Mouse (Mus musculus): Measurements from ENCODE around the gene Surf2. TPM values are rescaled to one million over a fixed set of nuclear protein-coding genes. Genes with fewer than 3 reads are reported as not detected.

Gene Surf2
- total and polyA plus RNA-seq, 2 experiments from 2014 or later: 9.7 to 29.0 TPM

DNA sequence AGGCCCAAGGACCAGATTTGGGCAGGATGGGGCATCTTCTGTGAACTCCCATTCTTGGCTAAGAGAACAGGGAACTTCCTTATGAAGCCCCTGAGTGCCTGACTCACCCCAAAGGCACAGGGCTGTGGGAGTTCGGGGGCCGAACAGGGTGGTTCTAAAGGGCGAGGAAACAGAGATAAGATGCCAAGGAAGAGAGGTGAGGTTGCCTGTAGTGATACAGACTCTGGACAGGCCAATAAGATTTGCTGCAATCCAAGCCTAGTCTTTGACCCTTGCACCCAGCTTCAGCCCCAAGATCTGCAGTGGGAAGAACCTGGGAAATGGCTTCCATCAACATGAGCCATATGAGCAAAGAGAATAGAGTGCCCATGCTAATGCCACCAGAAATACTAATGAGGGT lies 27.1 kb downstream of the Surf2 start:
- ATAC-seq (ENCODE audit: insufficient read depth, low read depth) (no peak), DNase-seq (ENCODE audit: low spot score) (no peak)
- H3K36me3 ChIP-seq (replicated peaks; ENCODE audit: control insufficient read depth, insufficient read depth, low read length): no peaks in the 10 kb centered on the region; the same call in 1 of the 2 replicates
- WGBS: 54% methylated on average over 3 of the region's 3 CpGs
- no peak overlapping the region for H3K9ac ChIP-seq (replicated peaks; ENCODE audit: low read depth, low read length)
- H3K9me3 ChIP-seq (replicated peaks; ENCODE audit: control insufficient read depth, low read length): no peaks in the 10 kb centered on the region
- no peaks in the 10 kb centered on the region for H3K27me3 ChIP-seq (ENCODE audit: control insufficient read depth, insufficient read depth, low read length)
- H3K4me3 ChIP-seq (ENCODE audit: low read depth, low read length): no peak overlapping the region
- no peaks in the 10 kb centered on the region for H3K4me1 ChIP-seq (ENCODE audit: control insufficient read depth, insufficient read depth)
- H3K27ac ChIP-seq (ENCODE audit: low read depth): no peak overlapping the region
- no peak for TF ChIP-seq EP300 (IDR thresholded peaks at IDR 0.05; ENCODE audit: low read depth)
- H3K4me2 ChIP-seq (ENCODE audit: low read depth, low read length): no peak overlapping the region

DNA sequence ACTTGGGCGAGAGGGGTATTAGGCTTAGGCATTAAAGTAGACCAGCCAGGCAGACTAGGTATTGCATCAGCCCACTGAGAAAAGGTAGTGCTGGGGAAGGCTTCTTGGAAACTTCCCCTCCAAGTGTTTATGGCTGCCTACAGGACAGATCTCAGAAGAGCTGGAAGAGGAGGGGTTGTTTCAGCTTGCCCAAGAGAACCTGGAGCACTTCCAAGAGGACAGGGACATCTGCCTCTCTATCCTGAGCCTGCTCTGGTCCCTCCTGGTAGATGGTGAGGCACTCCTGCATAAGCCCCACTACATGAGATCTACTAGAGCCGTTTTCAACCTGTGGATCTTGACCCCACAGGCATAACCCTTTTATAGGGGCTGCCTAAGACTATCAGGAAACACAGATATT lies 34.2 kb downstream of the Surf2 start:
- ATAC-seq (ENCODE audit: insufficient read depth, low read depth) (no peak), DNase-seq (ENCODE audit: low spot score) (no peak)
- H3K4me3 ChIP-seq (ENCODE audit: low read depth, low read length): no peak overlapping the region
- H3K4me2 ChIP-seq (ENCODE audit: low read depth, low read length): no peak overlapping the region
- no peak overlapping the region for H3K27ac ChIP-seq (ENCODE audit: low read depth)
- no peak for TF ChIP-seq EP300 (IDR thresholded peaks at IDR 0.05; ENCODE audit: low read depth)
- no peak for TF ChIP-seq CTCF (IDR thresholded peaks at IDR 0.05; ENCODE audit: low read depth)
- 82% methylated on average over 2 of the region's 2 CpGs for WGBS
- H3K27me3 ChIP-seq (ENCODE audit: control insufficient read depth, insufficient read depth, low read length): no peaks in the 10 kb centered on the region
- no peaks in the 10 kb centered on the region for H3K9me3 ChIP-seq (replicated peaks; ENCODE audit: control insufficient read depth, low read length)
- peaks cover 39% of the 10 kb centered on the region for H3K36me3 ChIP-seq (replicated peaks; ENCODE audit: control insufficient read depth, insufficient read depth, low read length)
- H3K4me1 ChIP-seq (ENCODE audit: control insufficient read depth, insufficient read depth): no peaks in the 10 kb centered on the region
- no peak overlapping the region for H3K9ac ChIP-seq (replicated peaks; ENCODE audit: low read depth, low read length)

DNA sequence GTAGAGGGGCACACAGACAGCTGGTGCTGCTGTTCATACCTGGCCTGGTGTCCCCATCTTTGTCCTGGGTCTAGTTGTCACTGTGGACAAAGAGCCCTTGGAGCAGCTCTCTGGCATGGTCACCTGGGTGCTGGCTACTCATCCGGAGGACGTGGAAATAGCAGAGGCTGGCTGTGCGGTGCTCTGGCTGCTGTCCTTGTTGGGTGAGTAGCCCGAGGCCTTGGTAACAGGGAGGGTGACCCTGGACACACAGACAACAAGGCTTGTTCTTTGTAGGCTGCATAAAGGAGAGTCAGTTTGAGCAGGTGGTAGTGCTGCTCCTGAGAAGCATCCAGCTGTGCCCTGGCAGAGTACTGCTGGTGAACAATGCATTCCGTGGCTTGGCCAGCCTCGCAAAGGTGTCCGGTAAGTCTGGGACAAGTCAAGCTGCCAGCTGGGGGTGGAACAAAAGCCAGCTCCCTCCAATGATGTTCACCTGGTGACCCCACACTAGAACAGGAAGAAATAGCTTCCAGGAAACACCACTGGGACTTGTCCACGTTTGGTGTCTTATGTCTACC lies 35.3 kb downstream of the Surf2 start:
- H3K36me3 ChIP-seq (replicated peaks; ENCODE audit: control insufficient read depth, insufficient read depth, low read length): peaks cover 49% of the 10 kb centered on the region
- H3K4me2 ChIP-seq (ENCODE audit: low read depth, low read length): no peak overlapping the region
- H3K4me1 ChIP-seq (ENCODE audit: control insufficient read depth, insufficient read depth): no peaks in the 10 kb centered on the region
- no peak overlapping the region for H3K27ac ChIP-seq (ENCODE audit: low read depth)
- 86% methylated on average over 8 of the region's 8 CpGs for WGBS
- H3K9me3 ChIP-seq (replicated peaks; ENCODE audit: control insufficient read depth, low read length): no peaks in the 10 kb centered on the region
- ATAC-seq (ENCODE audit: insufficient read depth, low read depth): no peak
- H3K4me3 ChIP-seq (ENCODE audit: low read depth, low read length): no peak overlapping the region
- H3K9ac ChIP-seq (replicated peaks; ENCODE audit: low read depth, low read length): no peak overlapping the region
- H3K27me3 ChIP-seq (ENCODE audit: control insufficient read depth, insufficient read depth, low read length): no peaks in the 10 kb centered on the region
- DNase-seq (ENCODE audit: low spot score): no peak
- TF ChIP-seq CTCF (IDR thresholded peaks at IDR 0.05; ENCODE audit: low read depth) (no peak), EP300 (IDR thresholded peaks at IDR 0.05; ENCODE audit: low read depth) (no peak)

DNA sequence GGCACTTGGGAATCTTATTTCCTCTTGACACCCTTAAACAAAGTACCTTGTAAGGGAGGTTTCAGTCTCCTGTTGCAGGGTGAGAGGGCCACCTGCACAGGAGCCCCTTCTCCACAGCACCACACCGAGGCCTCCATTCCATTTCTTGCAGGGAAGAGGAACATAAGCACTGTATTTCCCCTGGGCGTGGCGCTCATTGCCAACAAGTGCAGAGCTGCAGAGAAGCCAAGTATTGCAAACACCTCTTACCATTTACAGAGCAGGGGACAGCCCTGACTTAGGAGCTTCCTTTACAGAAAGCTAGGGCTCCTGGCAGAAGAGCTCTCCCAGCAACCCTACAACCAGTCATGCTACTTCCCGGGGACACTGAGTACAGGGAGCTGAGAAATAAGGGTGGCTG lies 36.0 kb downstream of the Surf2 start:
- WGBS: 90% methylated on average over 4 of the region's 4 CpGs
- Histone ChIP-seq H3K4me2 (ENCODE audit: low read depth, low read length) (no peak overlapping the region), H3K27ac (ENCODE audit: low read depth) (no peak overlapping the region), H3K36me3 (replicated peaks; ENCODE audit: control insufficient read depth, insufficient read depth, low read length) (peaks cover 54% of the 10 kb centered on the region), H3K27me3 (ENCODE audit: control insufficient read depth, insufficient read depth, low read length) (no peaks in the 10 kb centered on the region), H3K4me1 (ENCODE audit: control insufficient read depth, insufficient read depth) (no peaks in the 10 kb centered on the region), H3K4me3 (ENCODE audit: low read depth, low read length) (no peak overlapping the region), H3K9ac (replicated peaks; ENCODE audit: low read depth, low read length) (no peak overlapping the region), H3K9me3 (replicated peaks; ENCODE audit: control insufficient read depth, low read length) (no peaks in the 10 kb centered on the region)
- ATAC-seq (ENCODE audit: insufficient read depth, low read depth) (no peak), DNase-seq (ENCODE audit: low spot score) (no peak)
- TF ChIP-seq CTCF (IDR thresholded peaks at IDR 0.05; ENCODE audit: low read depth) (no peak), EP300 (IDR thresholded peaks at IDR 0.05; ENCODE audit: low read depth) (no peak)

DNA sequence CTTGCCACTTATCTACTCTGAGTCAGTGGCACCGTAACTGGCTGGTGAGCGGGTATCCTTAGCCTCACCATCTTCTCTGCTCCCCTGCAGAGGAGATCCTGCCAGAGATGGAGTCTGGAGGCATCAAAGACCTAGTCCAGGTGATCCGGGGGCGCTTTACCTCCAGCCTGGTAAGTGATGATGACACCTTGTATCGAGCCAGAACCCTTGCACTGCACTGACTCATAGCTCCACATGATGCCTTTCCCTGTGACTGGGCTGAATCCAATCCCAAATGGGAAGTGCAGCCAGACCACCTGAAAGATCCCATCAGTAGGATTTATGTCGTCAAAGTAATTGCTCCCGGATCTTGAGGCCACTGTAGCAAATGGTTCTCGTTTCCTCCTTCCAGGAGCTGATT lies 36.7 kb downstream of the Surf2 start:
- no peak overlapping the region for H3K27ac ChIP-seq (ENCODE audit: low read depth)
- H3K4me2 ChIP-seq (ENCODE audit: low read depth, low read length): no peak overlapping the region
- WGBS: 79% methylated on average over 8 of the region's 8 CpGs
- DNase-seq (ENCODE audit: low spot score) (no peak), ATAC-seq (ENCODE audit: insufficient read depth, low read depth) (no peak)
- no peaks in the 10 kb centered on the region for H3K9me3 ChIP-seq (replicated peaks; ENCODE audit: control insufficient read depth, low read length)
- no peak overlapping the region for H3K4me3 ChIP-seq (ENCODE audit: low read depth, low read length)
- peaks cover 60% of the 10 kb centered on the region for H3K36me3 ChIP-seq (replicated peaks; ENCODE audit: control insufficient read depth, insufficient read depth, low read length)
- no peak for TF ChIP-seq EP300 (IDR thresholded peaks at IDR 0.05; ENCODE audit: low read depth)
- no peak for TF ChIP-seq CTCF (IDR thresholded peaks at IDR 0.05; ENCODE audit: low read depth)
- no peaks in the 10 kb centered on the region for H3K27me3 ChIP-seq (ENCODE audit: control insufficient read depth, insufficient read depth, low read length)
- no peak overlapping the region for H3K9ac ChIP-seq (replicated peaks; ENCODE audit: low read depth, low read length)
- no peaks in the 10 kb centered on the region for H3K4me1 ChIP-seq (ENCODE audit: control insufficient read depth, insufficient read depth)

DNA sequence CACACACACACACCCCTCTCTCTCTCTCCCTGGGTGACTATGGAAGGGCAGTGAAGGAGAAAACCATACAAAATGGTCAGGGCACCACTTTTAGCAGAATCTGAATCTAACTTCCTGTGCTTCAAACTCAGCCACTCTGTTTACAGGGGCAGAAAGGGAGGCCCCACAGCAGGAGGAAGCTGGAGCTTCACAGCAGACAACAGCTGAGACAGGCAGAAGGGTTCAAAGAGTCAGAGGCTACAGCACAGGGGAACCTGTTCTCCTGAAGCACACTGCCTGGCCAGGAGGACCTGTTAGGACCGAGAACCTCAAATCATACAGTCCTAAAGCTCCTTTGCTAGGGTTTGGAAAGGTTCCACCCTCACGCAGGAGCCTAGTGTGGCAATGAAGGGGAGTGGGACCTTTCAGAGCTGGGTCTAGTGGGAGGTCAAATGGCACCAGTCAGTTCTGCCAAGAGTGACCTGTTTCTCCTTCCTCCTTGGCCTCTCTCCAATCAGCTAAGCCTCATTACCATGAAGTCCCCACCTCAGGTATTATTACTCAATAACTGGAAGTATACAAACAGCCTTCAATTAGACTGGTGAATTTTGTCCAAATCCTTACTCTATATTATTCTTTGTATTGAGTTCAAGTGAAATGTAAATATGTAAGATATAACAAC lies 38.7 kb downstream of the Surf2 start:
- no peak for DNase-seq (ENCODE audit: low spot score)
- ATAC-seq (ENCODE audit: insufficient read depth, low read depth): no peak
- Histone ChIP-seq H3K4me3 (ENCODE audit: low read depth, low read length) (no peak overlapping the region), H3K9ac (replicated peaks; ENCODE audit: low read depth, low read length) (no peak overlapping the region), H3K27ac (ENCODE audit: low read depth) (no peak overlapping the region), H3K36me3 (replicated peaks; ENCODE audit: control insufficient read depth, insufficient read depth, low read length) (peaks cover 72% of the 10 kb centered on the region), H3K4me2 (ENCODE audit: low read depth, low read length) (no peak overlapping the region), H3K4me1 (ENCODE audit: control insufficient read depth, insufficient read depth) (no peaks in the 10 kb centered on the region), H3K9me3 (replicated peaks; ENCODE audit: control insufficient read depth, low read length) (no peaks in the 10 kb centered on the region), H3K27me3 (ENCODE audit: control insufficient read depth, insufficient read depth, low read length) (no peaks in the 10 kb centered on the region)
- 83% methylated on average over 2 of the region's 2 CpGs for WGBS
- TF ChIP-seq EP300 (IDR thresholded peaks at IDR 0.05; ENCODE audit: low read depth) (no peak), CTCF (IDR thresholded peaks at IDR 0.05; ENCODE audit: low read depth) (no peak)

All from heart, postnatal 0 days (tissue).